Mouse (Mus musculus) frontal cortex, adult (tissue): ENCODE measurements around the gene 4930432M17Rik.

Experiments used
- ATAC-seq: cut with Nextera tagmentation; 2 replicates; pipeline ENCODE4 v1.9.2; 2017; ENCODE audit warnings: mild to moderate bottlenecking, moderate library complexity, mixed read lengths; ENCODE audit not compliant: low TSS enrichment

4930432M17Rik gene

GRCm38 (mm10) chr3:121672135-121672790, 1.7 kb downstream of the 4930432M17Rik start:
- ATAC-seq: no peak

GRCm38 (mm10) chr3:121678935-121679334, 8.4 kb downstream of the 4930432M17Rik start:
- no peak for ATAC-seq

- ATAC-seq: no peak
Measured at GRCm38 (mm10) chr3:121679443-121679842, 8.9 kb downstream of the 4930432M17Rik start.

GRCm38 (mm10) chr3:121680187-121680586, 9.6 kb downstream of the 4930432M17Rik start:
- ATAC-seq: no peak

GRCm38 (mm10) chr3:121682439-121683411, 12.2 kb downstream of the 4930432M17Rik start:
- no peak for ATAC-seq

- no peak for ATAC-seq
Measured at GRCm38 (mm10) chr3:121684552-121684951, 14.0 kb downstream of the 4930432M17Rik start.

- no peak for ATAC-seq
Measured at GRCm38 (mm10) chr3:121684963-121685362, 14.4 kb downstream of the 4930432M17Rik start.

GRCm38 (mm10) chr3:121685985-121686384, 15.4 kb downstream of the 4930432M17Rik start:
- no peak for ATAC-seq

- peak; percentile 44 for ATAC-seq
Measured at GRCm38 (mm10) chr3:121686408-121686911, 15.9 kb downstream of the 4930432M17Rik start.

GRCm38 (mm10) chr3:121687741-121688140, 17.2 kb downstream of the 4930432M17Rik start:
- no peak for ATAC-seq

GRCm38 (mm10) chr3:121689029-121689428, 18.5 kb downstream of the 4930432M17Rik start:
- ATAC-seq: no peak

- ATAC-seq: no peak
Measured at GRCm38 (mm10) chr3:121689697-121690096, 19.1 kb downstream of the 4930432M17Rik start.

- ATAC-seq: no peak
Measured at GRCm38 (mm10) chr3:121693001-121693730, 22.6 kb downstream of the 4930432M17Rik start.

- ATAC-seq: no peak
Measured at GRCm38 (mm10) chr3:121693746-121694145, 23.2 kb downstream of the 4930432M17Rik start.

GRCm38 (mm10) chr3:121697169-121697568, 26.6 kb downstream of the 4930432M17Rik start:
- no peak for ATAC-seq

GRCm38 (mm10) chr3:121699401-121699800, 28.8 kb downstream of the 4930432M17Rik start:
- no peak for ATAC-seq

GRCm38 (mm10) chr3:121699849-121700248, 29.3 kb downstream of the 4930432M17Rik start:
- no peak for ATAC-seq

GRCm38 (mm10) chr3:121700364-121700952, 29.9 kb downstream of the 4930432M17Rik start:
- peak; percentile 81 for ATAC-seq

GRCm38 (mm10) chr3:121703155-121703879, 32.8 kb downstream of the 4930432M17Rik start:
- ATAC-seq: no peak

- peak; percentile 53 for ATAC-seq
Measured at GRCm38 (mm10) chr3:121703880-121704243, 33.3 kb downstream of the 4930432M17Rik start.

GRCm38 (mm10) chr3:121706087-121706486, 35.5 kb downstream of the 4930432M17Rik start:
- ATAC-seq: no peak
